Mouse (Mus musculus) layer of hippocampus, adult 2 months (tissue): ENCODE data around the gene Ms4a4b. TPM values are rescaled to one million over a fixed set of nuclear protein-coding genes. Genes with fewer than 3 reads are reported as not detected.
"Not testable (repeated sequence)": the region's sequence is repeated elsewhere in the genome, so short reads cannot be mapped to it uniquely, and the experiment has no call there.

Source experiments
- DNase-seq, 2 experiments: peaks; one replicate each; pipeline ENCODE4 v3.0.0; 2022; ENCODE audit warnings: low spot score in 2 of 2
- H3K27ac ChIP-seq: fragments of 200-600 bp; 2 replicates; pipeline ENCODE4 v1.8.1; 2022
- H3K4me3 ChIP-seq: fragments of 200-600 bp; 2 replicates; pipeline ENCODE4 v1.8.1; 2022; ENCODE audit warnings: mild to moderate bottlenecking
- CTCF ChIP-seq: fragments of 200-600 bp; conservative IDR thresholded peaks from 2 replicates; pipeline ENCODE4 v1.8.1; 2022; ENCODE audit warnings: antibody characterized with exemption, mild to moderate bottlenecking, moderate library complexity
- long read RNA-seq, 2 experiments: library from polyadenylated mRNA; stranded (forward); transcript quantifications; one replicate each; pipeline ENCODE4 v2.0.0; 2021; ENCODE audit warnings: borderline mapping rate in 2 of 2
- total RNA-seq, 2 experiments: library from RNA; stranded (reverse); gene quantifications; 2 replicates each; pipeline ENCODE4 v1.2.3; 2021

Ms4a4b gene
- total RNA-seq, result not detected
- long read RNA-seq, experiment 1, result 0 reads
- long read RNA-seq, experiment 2, result 0 reads

DNA sequence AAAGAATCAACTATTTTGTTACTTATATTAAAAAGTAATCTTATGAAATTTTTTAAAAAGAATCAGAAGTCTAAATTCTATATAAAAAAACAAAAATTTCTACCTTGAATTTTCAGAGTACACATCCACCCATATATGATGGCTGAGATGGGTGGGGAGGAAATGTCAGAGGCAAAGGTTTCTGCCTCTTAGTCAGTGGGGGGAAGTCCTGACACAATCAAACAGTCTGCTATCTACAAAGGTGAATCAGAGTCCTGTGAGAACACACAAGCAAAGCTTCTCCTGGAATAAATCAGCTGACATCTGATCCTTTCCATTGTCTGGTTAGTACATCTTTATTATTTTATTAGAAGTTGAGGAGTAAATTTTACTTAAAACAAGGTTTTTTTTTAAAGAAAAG lies at the start of gene Ms4a4b:
Ms4a4b (plus strand) TSS at position 216 of the 400 bp plus-strand sequence.
- no peak for TF ChIP-seq CTCF
- Histone ChIP-seq H3K4me3 (no peak within 1 kb of the TSS), H3K27ac (no peak within 1 kb of the TSS)
- no peak for DNase-seq

DNA sequence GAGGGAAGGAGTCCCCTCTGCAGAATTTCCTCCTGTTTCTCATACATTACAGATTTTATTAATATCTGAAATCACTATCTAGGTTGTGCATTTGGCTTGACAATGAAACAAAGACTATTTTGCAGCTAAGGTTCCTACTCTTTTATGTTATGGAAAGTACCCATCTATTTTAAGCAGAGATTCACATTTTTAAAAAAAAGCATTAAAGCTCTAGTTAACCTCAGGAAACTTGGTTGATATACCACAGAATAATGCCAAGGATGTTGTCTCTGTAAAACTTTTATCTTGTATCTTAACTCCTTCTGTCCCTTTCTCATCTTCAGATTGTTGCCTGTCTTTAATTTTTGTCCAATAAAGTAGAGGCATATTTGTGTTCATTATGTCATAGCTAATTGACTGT lies 47.6 kb upstream of the Ms4a4b start:
- DNase-seq, result no peak
- TF ChIP-seq CTCF, result no peak
- no peak overlapping the region for H3K4me3 ChIP-seq

DNA sequence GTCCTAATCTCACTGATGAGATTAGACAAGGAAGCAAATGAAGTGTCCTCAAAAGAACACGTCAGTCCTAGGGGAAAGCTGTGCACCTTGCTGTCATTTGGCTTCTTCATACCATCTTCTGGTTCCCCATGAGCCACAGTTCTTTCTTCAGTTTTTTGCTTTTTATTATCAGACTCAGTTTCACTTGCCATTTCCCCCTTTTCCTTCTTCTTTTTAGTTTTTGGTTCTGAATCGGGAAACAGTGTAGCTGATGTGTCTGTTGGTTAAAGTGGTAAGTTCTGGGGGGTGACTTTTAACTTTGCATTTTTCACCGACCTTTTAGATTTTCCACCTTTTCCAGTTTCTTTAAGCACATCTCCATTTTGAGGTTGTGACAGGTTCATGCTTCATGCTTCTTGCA lies 38.8 kb upstream of the Ms4a4b start, which contains the start of gene Ms4a4c:
Ms4a4c (plus strand) TSS at position 244 of the 400 bp plus-strand sequence.
- no peak for DNase-seq
- no peak for TF ChIP-seq CTCF
- H3K27ac ChIP-seq, result no peak within 1 kb of the TSS
- H3K4me3 ChIP-seq, result no peak within 1 kb of the TSS

More for the DNA sequence above, 47.6 kb upstream of the Ms4a4b start:
- no peak overlapping the region for H3K27ac ChIP-seq

DNA sequence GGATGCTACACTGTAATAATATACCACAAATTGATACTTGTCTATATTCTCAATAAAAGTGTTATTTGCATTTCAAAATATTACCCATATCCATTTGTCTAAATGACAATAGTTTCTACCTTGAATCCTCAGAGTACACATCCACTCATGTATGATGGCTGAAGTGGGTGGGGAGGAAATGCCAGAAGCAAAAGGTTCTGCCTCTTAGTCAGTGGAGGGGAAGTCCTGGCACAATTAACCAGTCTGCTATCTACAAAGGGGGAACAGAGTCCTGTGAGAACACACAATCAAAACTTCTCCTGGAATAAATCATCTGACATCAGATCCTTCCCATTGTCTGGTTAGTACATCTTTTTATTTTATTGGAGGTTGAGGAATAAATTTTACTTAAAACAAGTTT lies 35.9 kb upstream of the Ms4a4b start:
- no peak overlapping the region for H3K27ac ChIP-seq
- TF ChIP-seq CTCF, result no peak
- H3K4me3 ChIP-seq, result no peak overlapping the region
- no peak for DNase-seq

DNA sequence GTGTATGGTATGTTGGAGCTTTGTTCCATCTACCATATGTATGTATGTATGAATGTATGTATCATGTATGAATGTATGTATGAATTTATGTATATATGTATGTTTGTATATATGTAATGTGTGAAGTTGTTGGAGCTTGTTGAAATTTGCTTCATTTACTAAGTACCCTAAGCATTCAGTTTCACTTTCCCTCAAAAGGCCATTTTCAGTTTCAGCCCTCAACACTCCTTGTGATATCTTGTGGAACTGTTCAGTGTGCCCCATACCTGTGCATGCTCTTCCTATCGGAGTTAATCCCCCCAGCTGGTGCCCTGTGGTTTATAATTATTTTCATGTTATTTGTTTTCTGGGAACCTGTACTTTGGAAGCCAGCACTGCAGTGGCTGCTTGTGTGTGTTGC lies 34.8 kb upstream of the Ms4a4b start:
- no peak for DNase-seq
- Histone ChIP-seq H3K4me3 (no peak overlapping the region), H3K27ac (no peak overlapping the region)
- TF ChIP-seq CTCF, result no peak

DNA sequence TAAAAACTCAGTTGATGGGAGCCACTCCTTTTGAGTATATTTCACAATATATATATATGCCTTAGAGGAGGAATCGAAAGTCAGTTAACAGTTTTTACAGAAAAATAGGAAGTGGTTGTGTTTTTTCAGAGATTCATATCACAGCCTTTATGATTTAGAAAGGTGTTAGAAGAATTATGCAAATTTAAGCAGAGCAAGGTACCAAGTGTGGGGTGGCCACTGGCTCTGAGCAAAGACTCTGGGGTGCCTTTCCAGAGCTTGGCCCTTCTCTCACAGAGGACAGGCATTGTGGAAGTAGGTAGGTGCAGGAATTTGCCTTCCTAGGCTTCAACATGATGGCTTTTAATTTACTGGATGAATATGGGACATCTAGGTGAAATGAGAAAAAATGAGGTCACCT lies 31.7 kb upstream of the Ms4a4b start:
- Histone ChIP-seq H3K27ac (no peak overlapping the region), H3K4me3 (no peak overlapping the region)
- no peak for TF ChIP-seq CTCF
- no peak for DNase-seq

DNA sequence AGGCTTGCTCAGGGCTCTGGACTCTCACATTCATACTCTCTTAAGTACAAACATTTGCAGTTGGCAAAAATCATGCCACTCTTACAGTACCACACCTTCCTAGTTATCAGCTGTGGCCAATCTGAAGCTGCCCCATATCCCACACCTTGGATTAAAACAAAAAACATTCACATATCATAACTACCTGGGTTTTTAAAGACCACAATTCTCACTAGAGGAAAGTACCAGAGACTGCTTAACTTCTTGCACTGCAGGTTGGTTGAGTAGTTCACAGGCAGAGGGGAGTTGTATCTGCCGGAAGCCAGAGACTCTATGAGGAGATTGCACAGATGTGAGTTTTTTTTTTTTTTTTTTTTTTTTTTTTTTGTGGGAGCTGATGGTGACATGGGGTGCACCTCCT lies 29.3 kb upstream of the Ms4a4b start:
- DNase-seq, result no peak
- H3K27ac ChIP-seq, result no peak overlapping the region
- no peak for TF ChIP-seq CTCF
- H3K4me3 ChIP-seq, result no peak overlapping the region

DNA sequence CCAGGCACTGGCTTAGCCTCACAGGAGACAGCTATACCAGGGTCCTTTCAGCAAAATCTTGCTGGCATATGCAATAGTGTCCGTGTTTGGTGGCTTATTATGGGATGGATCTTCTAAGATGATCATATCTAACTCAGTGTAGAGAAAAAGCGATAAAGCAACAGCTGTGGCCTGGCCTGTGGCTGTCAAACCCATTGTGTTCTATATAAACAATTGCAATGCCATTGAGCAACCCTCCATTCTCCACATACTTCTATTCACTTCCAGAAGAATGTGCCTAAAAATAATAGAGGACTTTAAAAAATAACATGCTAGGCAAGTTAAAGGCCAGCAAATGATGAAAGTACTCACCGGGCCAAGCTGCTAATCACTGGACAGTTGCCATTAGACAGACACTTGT lies 27.8 kb upstream of the Ms4a4b start:
- no peak overlapping the region for H3K4me3 ChIP-seq
- no peak overlapping the region for H3K27ac ChIP-seq
- no peak for TF ChIP-seq CTCF
- no peak for DNase-seq

DNA sequence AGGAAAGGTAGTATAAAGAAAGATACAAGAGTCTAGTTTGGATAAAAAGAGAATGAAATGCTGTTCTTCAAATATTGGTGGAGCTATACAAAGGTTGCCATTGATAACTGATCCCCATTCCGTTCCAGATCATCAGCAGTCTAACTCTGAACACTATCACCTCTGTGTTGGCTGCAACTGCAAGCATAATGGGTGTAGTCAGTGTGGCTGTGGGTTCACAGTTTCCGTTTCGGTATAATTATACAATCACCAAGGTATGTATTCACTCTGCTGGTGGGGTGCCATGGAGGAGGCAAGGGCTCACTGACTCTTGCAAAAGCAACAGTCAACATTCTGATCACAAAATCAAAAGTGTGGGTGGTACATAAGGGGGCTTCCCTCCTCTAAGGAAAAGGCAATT lies 24.5 kb upstream of the Ms4a4b start:
- H3K4me3 ChIP-seq, DNase-seq, H3K27ac ChIP-seq: not testable (repeated sequence)

DNA sequence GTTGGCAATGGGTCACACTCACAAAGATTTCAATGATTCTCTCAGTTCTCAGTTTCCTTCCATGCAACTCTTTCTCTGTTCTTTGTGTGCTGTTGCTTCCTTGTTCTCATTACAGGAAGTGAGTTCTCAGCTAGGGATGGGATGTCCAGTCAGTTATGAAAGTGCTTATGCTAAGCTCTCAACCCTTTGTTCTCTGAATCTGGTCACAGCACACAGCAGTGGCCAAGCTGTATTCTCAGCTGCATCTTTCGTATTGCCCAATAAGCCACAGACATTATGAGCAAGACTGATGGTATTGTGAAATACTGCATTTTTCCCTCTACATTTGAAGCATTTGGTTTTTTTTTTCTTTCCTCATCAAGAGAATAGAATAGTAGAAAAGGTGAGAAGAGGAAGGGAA lies 12.1 kb upstream of the Ms4a4b start:
- H3K27ac ChIP-seq, result not testable (repeated sequence)

DNA sequence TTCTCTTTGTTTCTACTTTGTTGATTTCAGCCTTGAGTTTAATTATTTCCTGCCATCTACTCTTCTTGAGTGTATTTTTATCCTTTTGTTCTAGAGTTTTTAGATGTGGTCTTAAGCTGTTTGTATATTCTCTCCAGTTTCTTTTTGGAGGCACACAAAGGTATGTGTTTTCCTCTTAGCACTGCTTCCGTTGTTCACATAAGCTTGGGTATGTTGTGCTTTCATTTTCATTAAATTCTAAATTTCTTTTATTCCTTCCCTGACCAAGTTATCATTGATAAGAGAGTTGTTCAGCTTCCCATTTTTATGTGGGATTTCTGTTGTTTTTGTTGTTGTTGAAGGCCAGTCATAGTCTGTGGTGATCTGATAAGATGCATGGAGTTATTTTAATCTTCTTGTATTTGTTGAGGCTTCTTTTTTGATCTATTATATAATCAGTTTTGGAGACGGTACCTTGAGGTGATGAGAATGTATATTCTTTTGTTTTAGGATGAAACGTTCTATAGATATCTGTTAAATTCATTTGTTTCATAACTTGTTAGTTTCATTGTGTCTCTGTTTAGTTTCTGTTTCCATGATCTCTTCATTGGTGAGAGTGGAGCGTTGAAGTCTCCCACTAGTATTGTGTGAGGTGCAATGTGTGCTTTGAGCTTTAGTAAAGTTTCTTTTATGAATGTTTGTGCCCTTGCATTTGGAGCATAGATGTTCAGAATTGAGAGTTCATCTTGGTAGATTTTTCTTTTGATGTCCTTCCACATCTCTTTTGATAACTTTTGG lies 8.1 kb upstream of the Ms4a4b start:
- TF ChIP-seq CTCF, result no peak
- H3K4me3 ChIP-seq, result no peak overlapping the region
- no peak for DNase-seq
- no peak overlapping the region for H3K27ac ChIP-seq

More for the DNA sequence above, 12.1 kb upstream of the Ms4a4b start:
- H3K4me3 ChIP-seq, DNase-seq: not testable (repeated sequence)

DNA sequence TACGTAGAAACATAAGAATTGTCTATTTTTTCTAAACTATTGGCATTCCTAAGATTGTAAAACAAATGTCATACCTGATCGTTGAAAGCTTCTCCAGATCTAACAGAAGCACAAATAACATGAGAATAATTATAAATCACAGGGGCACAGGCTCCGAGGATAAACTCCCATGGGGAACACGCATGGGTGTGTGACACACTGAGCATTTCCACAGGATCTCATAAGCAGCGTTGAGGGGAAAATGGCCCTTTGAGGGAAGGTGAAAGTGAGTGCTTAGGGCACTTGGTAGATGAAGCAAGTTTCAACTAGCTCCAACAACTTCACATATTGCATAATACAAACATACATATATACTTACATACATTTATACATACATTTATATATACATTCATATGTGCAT lies 611 bp downstream of the Ms4a4b start:
- TF ChIP-seq CTCF, result no peak
- no peak for DNase-seq
- Histone ChIP-seq H3K4me3 (no peak overlapping the region), H3K27ac (no peak overlapping the region)

DNA sequence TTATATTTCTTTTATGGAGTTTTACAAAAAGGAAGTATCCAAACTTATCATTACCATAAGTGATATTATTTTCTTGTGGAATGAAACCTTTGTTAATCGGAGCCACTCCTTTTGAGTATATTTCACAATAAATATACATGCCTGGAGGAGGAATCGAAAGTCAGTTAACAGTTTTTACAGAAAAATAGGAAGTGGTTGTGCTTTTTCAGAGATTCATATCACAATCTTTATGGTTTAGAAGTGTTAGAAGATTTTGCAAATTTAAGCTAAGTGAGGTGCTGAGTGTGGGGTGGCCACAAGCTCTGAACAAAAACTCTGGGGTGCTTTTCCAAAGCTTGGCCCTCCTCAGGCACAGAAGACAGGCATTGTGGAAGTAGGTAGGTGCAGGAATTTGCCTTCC lies 3.9 kb downstream of the Ms4a4b start:
- no peak overlapping the region for H3K4me3 ChIP-seq
- no peak overlapping the region for H3K27ac ChIP-seq
- no peak for TF ChIP-seq CTCF
- DNase-seq, result no peak

DNA sequence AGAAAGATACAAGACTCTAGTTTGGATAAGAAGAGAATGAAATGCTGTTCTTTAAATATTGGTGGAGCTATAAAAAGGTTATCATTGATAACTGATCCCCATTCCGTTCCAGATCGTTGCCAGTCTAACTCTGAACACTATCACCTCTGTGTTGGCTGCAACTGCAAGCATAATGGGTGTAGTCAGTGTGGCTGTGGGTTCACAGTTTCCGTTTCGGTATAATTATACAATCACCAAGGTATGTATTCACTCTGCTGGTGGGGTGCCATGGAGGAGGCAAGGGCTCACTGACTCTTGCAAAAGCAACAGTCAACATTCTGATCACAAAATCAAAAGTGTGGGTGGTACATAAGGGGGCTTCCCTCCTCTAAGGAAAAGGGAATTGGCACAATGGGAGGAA lies 15.7 kb downstream of the Ms4a4b start:
- not testable (repeated sequence) for H3K27ac ChIP-seq, DNase-seq, H3K4me3 ChIP-seq

DNA sequence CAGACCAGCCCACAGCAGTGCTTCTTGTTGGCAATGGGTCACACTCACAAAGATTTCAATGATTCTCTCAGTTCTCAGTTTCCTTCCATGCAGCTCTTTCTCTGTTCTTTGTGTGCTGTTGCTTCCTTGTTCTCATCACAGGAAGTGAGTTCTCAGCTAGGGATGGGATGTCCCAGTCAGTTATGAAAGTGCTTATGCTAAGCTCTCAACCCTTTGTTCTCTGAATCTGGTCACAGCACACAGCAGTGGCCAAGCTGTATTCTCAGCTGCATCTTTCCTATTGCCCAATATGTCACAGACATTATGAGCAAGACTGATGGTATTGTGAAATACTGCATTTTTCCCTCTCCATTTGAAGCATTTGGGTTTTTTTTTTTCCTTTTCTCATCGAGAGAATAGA lies 21.4 kb downstream of the Ms4a4b start:
- DNase-seq, H3K4me3 ChIP-seq, H3K27ac ChIP-seq: not testable (repeated sequence)
